Mouse (Mus musculus) embryonic fibroblast, embryonic 13.5 days (primary cell): ENCODE measurements around the gene Kctd3.

Source experiments
- CTCF ChIP-seq: IDR thresholded peaks from 2 replicates; pipeline ENCODE4 v1.5.1; 2011; ENCODE audit warnings: mild to moderate bottlenecking, control low read depth, low read length, moderate library complexity, borderline replicate concordance; ENCODE audit not compliant: insufficient read depth
- POLR2A ChIP-seq: IDR thresholded peaks from 2 replicates; pipeline ENCODE4 v1.6.1; 2011; ENCODE audit warnings: low read depth, mild to moderate bottlenecking, control low read depth, low read length, moderate library complexity

- no peak for TF ChIP-seq POLR2A
- TF ChIP-seq CTCF = no peak
These were observed 1.4 kb downstream of the Kctd3 start for GRCm38 (mm10) chr1:189006267-189006666.
